Mouse (Mus musculus): ENCODE results near the gene Ccdc141. TPM values are rescaled to one million over a fixed set of nuclear protein-coding genes. Genes with fewer than 3 reads are reported as not detected.

Ccdc141 gene
- 1.5 and 3.8 TPM in 2 replicates for polyA plus RNA-seq (2012; rRNA removed)

GRCm38 (mm10) chr2:77170633-77171105 lies at the start of gene Ccdc141:
Gene Ccdc141, minus strand, starts transcription at chr2:77170636.
- no peaks in the 10 kb centered on the region for H3K27me3 ChIP-seq (ENCODE audit: control insufficient read depth, insufficient read depth, low read length)
- no peak for DNase-seq
- WGBS = 6% methylated on average over 6 of the region's 6 CpGs
- no peaks in the 10 kb centered on the region for H3K36me3 ChIP-seq (ENCODE audit: control insufficient read depth, insufficient read depth, low read length)
- H3K27ac ChIP-seq (ENCODE audit: control insufficient read depth, insufficient read depth, low read length) = no peak within 1 kb of the TSS; the same call in 1 of the 2 replicates
- TF ChIP-seq CTCF (IDR thresholded peaks at IDR 0.05; ENCODE audit: borderline replicate concordance, control insufficient read depth, extremely low read depth, insufficient read depth, low read length, poor library complexity) = no peak
- TF ChIP-seq POLR2A (IDR thresholded peaks at IDR 0.05; ENCODE audit: control insufficient read depth, extremely low read depth, insufficient read depth, low read length, poor library complexity) = no peak
- H3K4me3 ChIP-seq (ENCODE audit: control insufficient read depth, insufficient read depth, low read length) = peak within 1 kb of the TSS; percentile 59
- peaks cover 8% of the 10 kb centered on the region for H3K4me1 ChIP-seq (replicated peaks; ENCODE audit: control insufficient read depth, insufficient read depth, low read length)

DNA sequence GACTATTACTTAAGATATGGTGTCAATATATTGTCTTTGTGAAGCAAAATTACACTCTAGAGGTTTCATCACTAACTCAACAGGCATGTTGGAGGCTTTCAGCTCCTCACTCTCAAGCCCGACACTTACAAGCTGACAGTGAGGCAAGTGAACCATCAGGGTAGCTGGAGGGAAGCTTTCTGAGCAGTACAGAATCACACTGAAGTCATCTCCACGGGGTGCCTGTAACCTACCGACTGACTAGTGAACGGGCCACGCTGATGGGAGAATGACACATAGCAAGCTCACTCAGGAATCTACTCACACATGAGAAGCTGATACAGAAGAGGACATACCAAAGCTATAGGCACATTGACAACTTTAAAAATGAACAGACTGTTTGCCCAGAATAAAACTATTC lies 42.4 kb upstream of the Ccdc141 start:
- 90% methylated on average over 5 of the region's 5 CpGs for WGBS

GRCm38 (mm10) chr2:77206951-77207350 lies 36.5 kb upstream of the Ccdc141 start:
- TF ChIP-seq CTCF (IDR thresholded peaks at IDR 0.05; ENCODE audit: borderline replicate concordance, control insufficient read depth, extremely low read depth, insufficient read depth, low read length, poor library complexity) (no peak), POLR2A (IDR thresholded peaks at IDR 0.05; ENCODE audit: control insufficient read depth, extremely low read depth, insufficient read depth, low read length, poor library complexity) (no peak)
- DNase-seq = no peak
- Histone ChIP-seq H3K36me3 (ENCODE audit: control insufficient read depth, insufficient read depth, low read length) (no peaks in the 10 kb centered on the region), H3K4me3 (ENCODE audit: control insufficient read depth, insufficient read depth, low read length) (no peak overlapping the region), H3K27me3 (ENCODE audit: control insufficient read depth, insufficient read depth, low read length) (no peaks in the 10 kb centered on the region), H3K4me1 (replicated peaks; ENCODE audit: control insufficient read depth, insufficient read depth, low read length) (no peaks in the 10 kb centered on the region), H3K27ac (ENCODE audit: control insufficient read depth, insufficient read depth, low read length) (no peak overlapping the region)
- 95% methylated on average over 3 of the region's 3 CpGs for WGBS

More for the DNA sequence above, 42.4 kb upstream of the Ccdc141 start:
- no peak for DNase-seq
- H3K4me3 ChIP-seq (ENCODE audit: control insufficient read depth, insufficient read depth, low read length) = no peak overlapping the region
- TF ChIP-seq POLR2A (IDR thresholded peaks at IDR 0.05; ENCODE audit: control insufficient read depth, extremely low read depth, insufficient read depth, low read length, poor library complexity) = no peak
- H3K36me3 ChIP-seq (ENCODE audit: control insufficient read depth, insufficient read depth, low read length) = no peaks in the 10 kb centered on the region
- H3K4me1 ChIP-seq (replicated peaks; ENCODE audit: control insufficient read depth, insufficient read depth, low read length) = no peaks in the 10 kb centered on the region
- no peaks in the 10 kb centered on the region for H3K27me3 ChIP-seq (ENCODE audit: control insufficient read depth, insufficient read depth, low read length)
- no peak overlapping the region for H3K27ac ChIP-seq (ENCODE audit: control insufficient read depth, insufficient read depth, low read length)

- no peaks in the 10 kb centered on the region for H3K4me1 ChIP-seq (replicated peaks; ENCODE audit: control insufficient read depth, insufficient read depth, low read length)
- no peaks in the 10 kb centered on the region for H3K27me3 ChIP-seq (ENCODE audit: control insufficient read depth, insufficient read depth, low read length)
- H3K36me3 ChIP-seq (ENCODE audit: control insufficient read depth, insufficient read depth, low read length) = no peaks in the 10 kb centered on the region
- no peak overlapping the region for H3K4me3 ChIP-seq (ENCODE audit: control insufficient read depth, insufficient read depth, low read length)
- TF ChIP-seq POLR2A (IDR thresholded peaks at IDR 0.05; ENCODE audit: control insufficient read depth, extremely low read depth, insufficient read depth, low read length, poor library complexity) (no peak), CTCF (IDR thresholded peaks at IDR 0.05; ENCODE audit: borderline replicate concordance, control insufficient read depth, extremely low read depth, insufficient read depth, low read length, poor library complexity) (no peak)
- no peak overlapping the region for H3K27ac ChIP-seq (ENCODE audit: control insufficient read depth, insufficient read depth, low read length)
- WGBS = 56% methylated on average over 2 of the region's 2 CpGs
- DNase-seq = no peak
These were observed 33.5 kb upstream of the Ccdc141 start for GRCm38 (mm10) chr2:77203916-77204315.

- Histone ChIP-seq H3K27me3 (ENCODE audit: control insufficient read depth, insufficient read depth, low read length) (no peaks in the 10 kb centered on the region), H3K4me1 (replicated peaks; ENCODE audit: control insufficient read depth, insufficient read depth, low read length) (no peaks in the 10 kb centered on the region), H3K36me3 (ENCODE audit: control insufficient read depth, insufficient read depth, low read length) (no peaks in the 10 kb centered on the region), H3K4me3 (ENCODE audit: control insufficient read depth, insufficient read depth, low read length) (no peak overlapping the region), H3K27ac (ENCODE audit: control insufficient read depth, insufficient read depth, low read length) (no peak overlapping the region)
- TF ChIP-seq CTCF (IDR thresholded peaks at IDR 0.05; ENCODE audit: borderline replicate concordance, control insufficient read depth, extremely low read depth, insufficient read depth, low read length, poor library complexity) (no peak), POLR2A (IDR thresholded peaks at IDR 0.05; ENCODE audit: control insufficient read depth, extremely low read depth, insufficient read depth, low read length, poor library complexity) (no peak)
- WGBS = 98% methylated on average over 1 of the region's 1 CpGs
- no peak for DNase-seq
These were observed 31.5 kb upstream of the Ccdc141 start for GRCm38 (mm10) chr2:77201900-77202299.

DNA sequence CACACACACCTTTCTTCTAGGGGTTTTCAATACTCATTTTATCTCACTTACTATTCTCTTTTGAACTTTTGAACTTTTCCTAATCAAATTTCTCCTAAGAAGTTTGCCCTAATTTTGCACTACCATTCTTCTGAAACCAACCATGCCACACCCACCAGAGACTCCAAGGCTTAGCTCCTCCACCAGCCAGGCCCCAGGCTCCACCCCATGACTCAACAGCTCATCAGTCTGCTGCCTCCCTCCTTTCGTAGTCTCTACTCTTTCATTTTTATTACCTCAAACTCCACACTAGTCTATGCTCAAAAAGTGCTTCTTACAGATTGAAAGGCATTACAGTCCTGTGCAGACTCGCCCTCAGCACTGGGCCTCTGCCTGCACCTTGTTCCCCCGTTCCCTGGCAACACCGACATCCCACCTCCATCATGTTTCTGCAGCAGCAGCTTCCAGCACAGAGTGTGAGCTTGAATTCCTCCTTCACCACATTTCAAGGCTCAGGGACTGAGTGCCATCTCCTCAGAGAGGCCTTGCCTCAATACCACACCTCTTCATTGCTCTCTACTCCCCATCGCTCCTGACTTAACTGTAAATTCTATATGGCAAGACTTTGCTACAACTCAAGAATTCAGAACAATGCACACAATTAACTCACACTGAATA lies 30.6 kb upstream of the Ccdc141 start:
- no peak for DNase-seq
- H3K4me1 ChIP-seq (replicated peaks; ENCODE audit: control insufficient read depth, insufficient read depth, low read length) = no peaks in the 10 kb centered on the region
- H3K27me3 ChIP-seq (ENCODE audit: control insufficient read depth, insufficient read depth, low read length) = no peaks in the 10 kb centered on the region
- WGBS = 90% methylated on average over 5 of the region's 5 CpGs
- H3K36me3 ChIP-seq (ENCODE audit: control insufficient read depth, insufficient read depth, low read length) = no peaks in the 10 kb centered on the region
- TF ChIP-seq POLR2A (IDR thresholded peaks at IDR 0.05; ENCODE audit: control insufficient read depth, extremely low read depth, insufficient read depth, low read length, poor library complexity) (no peak), CTCF (IDR thresholded peaks at IDR 0.05; ENCODE audit: borderline replicate concordance, control insufficient read depth, extremely low read depth, insufficient read depth, low read length, poor library complexity) (no peak)
- H3K27ac ChIP-seq (ENCODE audit: control insufficient read depth, insufficient read depth, low read length) = no peak overlapping the region
- no peak overlapping the region for H3K4me3 ChIP-seq (ENCODE audit: control insufficient read depth, insufficient read depth, low read length)

GRCm38 (mm10) chr2:77200379-77200778 lies 29.9 kb upstream of the Ccdc141 start:
- H3K36me3 ChIP-seq (ENCODE audit: control insufficient read depth, insufficient read depth, low read length) = no peaks in the 10 kb centered on the region
- WGBS = 97% methylated on average over 4 of the region's 4 CpGs

More at GRCm38 (mm10) chr2:77200379-77200778, 29.9 kb upstream of the Ccdc141 start:
- Histone ChIP-seq H3K27ac (ENCODE audit: control insufficient read depth, insufficient read depth, low read length) (no peak overlapping the region), H3K27me3 (ENCODE audit: control insufficient read depth, insufficient read depth, low read length) (no peaks in the 10 kb centered on the region), H3K4me1 (replicated peaks; ENCODE audit: control insufficient read depth, insufficient read depth, low read length) (no peaks in the 10 kb centered on the region), H3K4me3 (ENCODE audit: control insufficient read depth, insufficient read depth, low read length) (no peak overlapping the region)
- DNase-seq = no peak
- TF ChIP-seq POLR2A (IDR thresholded peaks at IDR 0.05; ENCODE audit: control insufficient read depth, extremely low read depth, insufficient read depth, low read length, poor library complexity) = no peak
- no peak for TF ChIP-seq CTCF (IDR thresholded peaks at IDR 0.05; ENCODE audit: borderline replicate concordance, control insufficient read depth, extremely low read depth, insufficient read depth, low read length, poor library complexity)
